Mouse (Mus musculus) cortical plate, adult 2 months (tissue): ENCODE measurements at regions not wholly inside any gene's neighbourhood (a gene's known extent, or its start where the extent isn't known, plus 50 kb on each side); places are given as distances from the start of the nearest gene placed in this dataset.

ENCODE experiments used
- H3K27ac ChIP-seq: fragments of 200-500 bp; 2 replicates; pipeline ENCODE4 v1.5.1; 2012; ENCODE audit warnings: low read length, control low read depth, inconsistent platforms; ENCODE audit not compliant: insufficient read depth
- H3K4me1 ChIP-seq: fragments of 200-500 bp; 2 replicates; pipeline ENCODE4 v1.6.1; 2011; ENCODE audit warnings: low read length; ENCODE audit not compliant: control insufficient read depth, insufficient read depth
- H3K4me3 ChIP-seq: fragments of 200-500 bp; 2 replicates; pipeline ENCODE4 v1.5.1; 2011; ENCODE audit warnings: mild to moderate bottlenecking, low read length, control low read depth; ENCODE audit not compliant: insufficient read depth
- CTCF ChIP-seq: fragments of 200-500 bp; IDR thresholded peaks from 2 replicates; pipeline ENCODE4 v1.5.1; 2011; ENCODE audit warnings: mild to moderate bottlenecking, control low read depth, low read length; ENCODE audit not compliant: insufficient read depth; ENCODE audit errors: extremely low read depth
- POLR2A ChIP-seq: fragments of 200-500 bp; IDR thresholded peaks from 2 replicates; pipeline ENCODE4 v1.6.1; 2011; ENCODE audit warnings: mild to moderate bottlenecking, low read length, control low read depth; ENCODE audit not compliant: insufficient read depth; ENCODE audit errors: extremely low read depth

GRCm38 (mm10) chr8:35955506-35955905, 189.9 kb downstream of the Gm19410 start:
- no peaks in the 10 kb centered on the region for H3K4me1 ChIP-seq
- H3K4me3 ChIP-seq = no peak overlapping the region
- no peak for TF ChIP-seq CTCF
- TF ChIP-seq POLR2A = no peak
- H3K27ac ChIP-seq = no peak overlapping the region

DNA sequence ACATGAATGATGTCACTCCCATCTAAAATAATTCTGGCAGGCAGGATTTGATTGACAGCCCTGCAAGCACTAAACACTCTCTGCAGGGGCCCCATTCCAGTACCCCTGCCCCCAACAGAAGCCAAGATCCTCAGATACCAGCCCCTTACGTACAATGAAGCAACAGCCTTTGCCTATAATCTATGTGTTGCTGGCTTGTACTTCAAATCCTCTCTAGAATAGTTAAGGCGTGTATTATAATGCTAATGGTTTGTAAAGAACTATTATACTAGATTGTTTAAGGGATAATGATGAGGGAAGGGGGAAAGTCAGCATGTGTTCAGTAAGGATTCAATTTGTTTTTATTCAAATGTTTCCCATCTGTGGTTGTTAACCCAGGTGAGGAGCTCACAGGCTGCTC, 190.7 kb downstream of the Gm19410 start:
- TF ChIP-seq CTCF (no peak), POLR2A (no peak)
- no peaks in the 10 kb centered on the region for H3K4me1 ChIP-seq
- H3K27ac ChIP-seq = no peak overlapping the region

GRCm38 (mm10) chr8:35959201-35959600, 193.6 kb downstream of the Gm19410 start:
- Histone ChIP-seq H3K4me3 (no peak overlapping the region), H3K27ac (no peak overlapping the region), H3K4me1 (no peaks in the 10 kb centered on the region)
- TF ChIP-seq CTCF = no peak
- no peak for TF ChIP-seq POLR2A

More for the DNA sequence above, 190.7 kb downstream of the Gm19410 start:
- H3K4me3 ChIP-seq = no peak overlapping the region

- no peak overlapping the region for H3K27ac ChIP-seq
Observed at GRCm38 (mm10) chr8:35960867-35961614, 195.5 kb downstream of the Gm19410 start.

GRCm38 (mm10) chr8:35961615-35962220, 196.1 kb downstream of the Gm19410 start:
- H3K27ac ChIP-seq = no peak overlapping the region
- TF ChIP-seq CTCF = no peak
- no peak overlapping the region for H3K4me3 ChIP-seq
- H3K4me1 ChIP-seq = no peaks in the 10 kb centered on the region

More at GRCm38 (mm10) chr8:35960867-35961614, 195.5 kb downstream of the Gm19410 start:
- Histone ChIP-seq H3K4me1 (no peaks in the 10 kb centered on the region), H3K4me3 (no peak overlapping the region)
- no peak for TF ChIP-seq POLR2A
- TF ChIP-seq CTCF = no peak

GRCm38 (mm10) chr8:35964932-35965331, 199.3 kb downstream of the Gm19410 start:
- H3K4me1 ChIP-seq = no peaks in the 10 kb centered on the region
- TF ChIP-seq CTCF (no peak), POLR2A (no peak)
- no peak overlapping the region for H3K27ac ChIP-seq
- H3K4me3 ChIP-seq = no peak overlapping the region

- no peaks in the 10 kb centered on the region for H3K4me1 ChIP-seq
- no peak overlapping the region for H3K4me3 ChIP-seq
- TF ChIP-seq CTCF (no peak), POLR2A (no peak)
- no peak overlapping the region for H3K27ac ChIP-seq
Observed at GRCm38 (mm10) chr8:35968341-35968740, 202.8 kb downstream of the Gm19410 start.

DNA sequence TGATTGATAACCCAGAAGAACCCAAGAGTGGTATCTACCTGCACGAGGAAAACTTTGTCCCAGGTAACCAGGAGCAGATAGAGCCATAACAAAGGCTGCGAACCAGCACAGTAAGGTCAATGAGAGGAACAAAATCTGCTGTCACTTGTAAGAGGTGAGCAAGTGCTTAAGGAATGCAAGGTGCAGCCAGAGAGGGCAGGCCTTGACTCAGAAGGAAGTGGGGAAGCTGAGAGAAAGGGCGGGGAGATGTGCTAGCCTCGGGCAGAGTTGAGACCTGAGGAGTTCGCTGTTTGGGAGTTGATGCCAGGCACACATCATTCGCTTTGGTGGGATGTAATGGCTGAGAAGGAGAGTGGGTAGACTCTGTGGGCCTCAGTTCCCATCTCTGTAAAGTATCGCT, 205.5 kb downstream of the Gm19410 start:
- TF ChIP-seq POLR2A = no peak
- no peak for TF ChIP-seq CTCF
- Histone ChIP-seq H3K4me3 (no peak overlapping the region), H3K4me1 (no peaks in the 10 kb centered on the region)

GRCm38 (mm10) chr8:35974323-35975029, 208.9 kb downstream of the Gm19410 start:
- no peak for TF ChIP-seq POLR2A
- TF ChIP-seq CTCF = no peak
- no peak overlapping the region for H3K4me3 ChIP-seq
- H3K4me1 ChIP-seq = no peaks in the 10 kb centered on the region
- no peak overlapping the region for H3K27ac ChIP-seq

More for the DNA sequence above, 205.5 kb downstream of the Gm19410 start:
- no peak overlapping the region for H3K27ac ChIP-seq

DNA sequence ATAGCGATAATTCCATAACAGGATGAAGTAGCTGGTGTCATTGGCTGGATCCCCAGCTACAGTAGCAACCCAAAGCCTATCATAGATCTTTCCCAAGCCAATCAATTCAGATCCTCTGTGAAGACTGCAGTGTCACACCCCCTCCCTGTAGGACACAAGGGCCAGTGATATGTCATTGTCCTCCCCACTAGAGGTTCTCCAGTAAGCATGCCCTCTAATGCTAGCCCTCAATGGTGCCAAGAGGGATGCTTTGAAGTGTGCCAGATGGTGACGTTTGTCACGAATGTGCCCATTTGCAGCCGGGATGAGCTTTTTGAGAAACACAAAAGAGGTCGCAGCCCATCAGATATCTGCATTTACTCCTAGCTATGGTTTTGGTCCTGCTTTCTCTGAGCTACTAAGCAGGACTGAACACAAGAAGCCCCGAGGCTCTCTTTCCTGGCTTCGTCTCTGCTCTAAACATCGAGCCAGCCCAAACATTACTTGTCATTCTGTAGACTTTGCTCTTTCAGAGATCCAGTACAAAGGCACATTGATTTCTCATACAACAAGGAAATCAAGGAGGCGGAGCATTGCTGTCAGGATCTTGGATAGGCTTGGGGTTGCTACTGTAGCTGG, 214.2 kb downstream of the Gm19410 start:
- Histone ChIP-seq H3K4me1 (no peaks in the 10 kb centered on the region), H3K4me3 (no peak overlapping the region), H3K27ac (no peak overlapping the region)
- TF ChIP-seq CTCF (no peak), POLR2A (no peak)
